Mouse (Mus musculus) gastrocnemius, postnatal 25 days (tissue): ENCODE data around the gene Krtap4-7. TPM values are rescaled to one million over a fixed set of nuclear protein-coding genes. Genes with fewer than 3 reads are reported as not detected.
"Not testable (repeated sequence)": the region's sequence is repeated elsewhere in the genome, so short reads cannot be mapped to it uniquely, and the experiment has no call there.

Experiments
- DNase-seq: peaks from one replicate; pipeline ENCODE4 v3.0.0; 2022
- long read RNA-seq, 2 experiments: library from polyadenylated mRNA; stranded (forward); transcript quantifications; one replicate each; pipeline ENCODE4 v2.0.0; 2021
- total RNA-seq, 2 experiments: library from RNA; stranded (reverse); gene quantifications; 1 replicate in 1 of 2; 2 replicates in 1 of 2; pipeline ENCODE4 v1.2.3; 2021

Gene Krtap4-7
- total RNA-seq = not detected
- long read RNA-seq, experiment 1 = 0 reads
- long read RNA-seq, experiment 2 = 0 reads

DNA sequence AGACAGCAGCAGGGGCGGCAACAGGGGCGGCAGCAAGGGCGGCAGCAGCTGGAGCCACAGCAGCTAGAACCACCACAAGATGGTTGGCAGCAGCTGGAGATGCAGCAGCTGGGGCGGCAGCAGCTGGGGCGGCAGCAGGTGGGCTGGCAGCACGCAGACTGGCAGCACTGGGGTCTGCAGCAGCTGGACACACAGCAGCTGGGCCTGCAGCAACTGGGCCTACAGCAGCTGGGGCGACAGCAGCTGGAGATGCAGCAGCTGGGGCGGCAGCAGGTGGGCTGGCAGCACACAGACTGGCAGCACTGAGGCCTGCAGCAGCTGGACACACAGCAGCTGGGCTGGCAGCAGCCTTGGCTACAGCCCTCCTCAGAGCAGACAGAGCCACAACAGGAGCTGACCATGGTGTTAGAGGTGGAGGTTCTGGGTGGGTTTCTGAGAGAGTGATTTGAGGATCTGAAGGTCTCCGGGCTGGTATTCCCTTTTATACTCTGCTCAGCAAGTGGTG, at the start of gene Krtap4-7:
Gene Krtap4-7 (minus strand): TSS at position 455 of the 505 bp plus-strand sequence.
- DNase-seq = not testable (repeated sequence)

DNA sequence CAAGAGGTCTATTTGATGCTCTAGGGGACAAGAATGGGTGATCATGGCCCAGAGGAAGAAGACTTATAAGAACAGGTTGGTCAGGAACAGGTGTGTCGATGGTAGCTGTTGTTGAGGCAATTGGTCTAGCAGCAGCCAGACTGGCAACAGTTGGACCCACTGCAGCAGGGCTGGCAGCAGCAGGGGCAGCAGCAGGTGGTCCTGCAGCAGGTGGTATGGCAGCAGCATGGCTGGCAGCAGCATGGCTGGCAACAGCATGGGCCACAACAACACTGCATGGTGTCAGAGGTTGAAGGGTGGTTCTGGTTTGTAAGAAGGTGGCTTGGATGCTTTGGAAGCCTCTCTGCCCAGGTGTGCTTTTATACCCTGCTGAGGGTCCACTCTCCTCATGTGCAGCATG, 46.6 kb upstream of the Krtap4-7 start, which contains the start of gene Gm14190:
Gene Gm14190 (minus strand): TSS at position 278 of the 400 bp plus-strand sequence.
- no peak for DNase-seq

DNA sequence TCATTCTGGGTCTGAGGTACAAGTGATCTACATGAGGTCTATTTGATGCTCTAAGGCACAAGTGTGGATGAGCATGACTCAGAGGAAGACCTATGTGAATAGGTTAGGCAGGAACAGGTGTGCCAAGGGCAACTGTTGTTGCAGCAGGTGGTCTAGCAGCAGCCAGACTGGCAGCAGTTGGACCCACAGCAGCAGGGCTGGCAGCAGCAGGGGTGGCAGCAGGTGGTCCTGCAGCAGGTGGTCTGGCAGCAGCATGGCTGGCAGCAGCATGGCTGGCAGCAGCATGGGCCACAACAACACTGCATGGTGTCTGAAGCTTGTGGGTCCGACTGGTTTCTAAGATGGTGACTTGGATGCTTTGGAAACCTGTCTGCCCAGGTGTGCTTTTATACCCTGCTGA, 41.3 kb upstream of the Krtap4-7 start:
- not testable (repeated sequence) for DNase-seq

DNA sequence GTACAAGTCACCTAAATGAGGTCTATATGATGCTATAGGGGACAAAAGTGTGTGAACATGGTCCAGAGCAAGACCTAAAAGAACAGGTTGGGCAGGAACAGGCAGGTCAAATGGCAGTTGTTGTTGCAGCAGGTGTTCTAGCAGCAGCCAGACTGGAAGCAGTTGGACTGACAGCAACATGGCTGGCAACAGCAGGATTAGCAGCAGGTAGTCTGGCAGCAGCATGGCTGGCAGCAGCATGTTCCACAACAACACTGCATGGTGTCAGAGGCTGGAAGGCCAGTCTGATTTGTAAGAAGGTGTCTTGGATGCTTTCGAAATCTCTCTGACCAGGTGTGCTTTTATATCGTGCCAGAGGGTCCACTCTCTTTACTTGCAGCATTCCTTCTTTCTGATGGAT, 39.6 kb upstream of the Krtap4-7 start:
- DNase-seq = no peak

DNA sequence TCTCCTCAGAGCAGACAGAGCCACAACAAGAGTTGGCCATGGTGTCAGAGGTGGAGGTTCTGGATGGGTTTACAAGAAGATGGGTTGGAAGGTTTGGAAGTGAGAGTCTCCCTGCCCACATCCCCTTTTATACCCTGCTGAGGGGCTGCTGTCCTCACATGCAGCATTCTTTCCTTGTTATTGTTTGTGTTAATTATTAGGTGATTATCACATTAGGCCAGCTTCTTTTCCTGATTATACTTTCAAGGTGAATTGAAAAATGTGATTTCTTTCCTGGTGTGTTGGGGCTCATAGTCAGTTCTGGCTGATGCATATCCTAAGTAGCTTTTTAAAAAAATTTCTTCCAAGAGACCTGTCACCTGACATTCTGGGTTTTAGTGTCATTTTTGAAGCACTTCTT, 22.0 kb upstream of the Krtap4-7 start, which contains the start of gene Krtap4-6:
Gene Krtap4-6 (minus strand): TSS at position 101 of the 400 bp plus-strand sequence.
- DNase-seq = no peak

DNA sequence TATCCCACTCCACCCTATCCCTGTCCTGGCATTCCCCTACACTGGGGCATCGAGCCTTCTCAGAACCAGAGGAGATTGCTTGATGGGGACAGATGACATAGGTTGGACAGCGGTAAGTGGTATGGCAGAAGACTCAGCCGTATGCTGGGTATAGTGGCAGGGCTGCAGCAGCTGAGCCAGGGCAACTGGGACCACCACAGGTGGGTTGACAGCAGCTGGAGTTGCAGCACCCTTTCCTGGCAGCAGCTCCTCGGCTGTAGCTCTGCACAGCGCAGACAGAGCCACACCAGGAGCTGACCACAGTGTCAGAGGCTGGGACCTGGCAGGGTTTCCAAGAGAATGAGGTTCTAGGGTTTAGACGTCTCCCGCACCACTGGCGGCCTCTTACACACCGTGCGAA, 18.9 kb upstream of the Krtap4-7 start:
- no peak for DNase-seq

DNA sequence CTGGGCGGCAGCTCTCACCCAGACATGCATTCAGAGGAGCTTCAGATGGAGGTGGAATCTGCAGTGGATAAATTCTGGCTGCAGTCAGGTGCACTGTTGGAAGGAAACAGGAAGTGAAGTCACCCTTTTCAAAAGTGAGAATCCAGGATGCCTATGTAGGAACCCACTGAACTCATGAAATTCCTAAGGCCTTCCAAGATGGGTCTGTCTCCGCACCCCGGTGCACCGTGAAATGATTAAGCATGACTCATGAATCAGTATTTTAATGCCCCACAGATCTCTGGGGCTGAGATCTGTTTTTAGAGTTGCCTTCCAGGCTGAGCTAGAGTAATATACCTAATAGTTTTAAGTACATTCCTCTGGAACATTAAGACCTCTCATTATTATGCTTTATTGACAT, 15.4 kb upstream of the Krtap4-7 start:
- no peak for DNase-seq

DNA sequence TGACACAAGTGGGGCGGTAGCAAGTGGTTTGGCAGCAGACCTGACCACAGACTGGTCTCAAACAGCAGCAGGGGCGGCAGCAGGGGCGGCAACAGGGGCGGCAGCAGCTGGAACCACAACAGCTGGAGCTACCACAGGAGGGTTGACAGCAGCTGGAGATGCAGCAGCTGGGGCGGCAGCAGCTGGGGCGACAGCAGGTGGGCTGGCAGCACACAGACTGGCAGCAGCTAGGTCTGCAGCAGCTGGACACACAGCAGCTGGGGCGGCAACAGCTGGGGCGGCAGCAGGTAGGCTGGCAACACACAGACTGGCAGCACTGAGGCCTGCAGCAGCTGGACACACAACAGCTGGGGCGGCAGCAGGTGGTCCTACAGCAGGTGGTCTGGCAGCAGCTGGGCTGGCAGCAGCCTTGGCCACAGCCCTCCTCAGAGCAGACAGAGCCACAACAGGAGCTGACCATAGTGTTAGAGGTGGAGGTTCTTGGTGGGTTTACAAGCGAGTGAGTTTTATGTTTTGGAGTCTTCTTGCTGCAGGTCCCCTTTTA, 14.7 kb upstream of the Krtap4-7 start, which contains the start of gene Gm11563:
Gene Gm11563 (minus strand): TSS at position 494 of the 544 bp plus-strand sequence.
- DNase-seq = not testable (repeated sequence)

DNA sequence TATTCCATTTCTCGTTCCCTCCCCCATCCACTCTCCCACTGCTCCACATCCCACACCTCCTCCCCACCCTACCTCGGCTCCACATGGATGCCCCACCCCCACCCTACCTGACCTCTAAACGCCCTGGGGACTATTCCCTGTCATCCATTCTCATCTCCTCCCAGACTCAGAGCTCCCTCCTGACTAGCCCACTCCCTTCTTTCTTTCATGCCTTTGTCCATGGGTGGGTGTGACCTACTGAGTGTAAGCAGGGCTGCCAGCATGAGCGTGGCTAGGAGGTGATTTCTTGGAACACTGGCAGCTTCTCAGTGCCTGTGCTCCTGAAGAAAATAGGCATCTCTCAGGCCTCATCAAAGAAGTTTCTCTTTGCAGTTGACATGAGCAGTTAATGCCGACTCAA, 13.2 kb upstream of the Krtap4-7 start:
- DNase-seq = no peak

DNA sequence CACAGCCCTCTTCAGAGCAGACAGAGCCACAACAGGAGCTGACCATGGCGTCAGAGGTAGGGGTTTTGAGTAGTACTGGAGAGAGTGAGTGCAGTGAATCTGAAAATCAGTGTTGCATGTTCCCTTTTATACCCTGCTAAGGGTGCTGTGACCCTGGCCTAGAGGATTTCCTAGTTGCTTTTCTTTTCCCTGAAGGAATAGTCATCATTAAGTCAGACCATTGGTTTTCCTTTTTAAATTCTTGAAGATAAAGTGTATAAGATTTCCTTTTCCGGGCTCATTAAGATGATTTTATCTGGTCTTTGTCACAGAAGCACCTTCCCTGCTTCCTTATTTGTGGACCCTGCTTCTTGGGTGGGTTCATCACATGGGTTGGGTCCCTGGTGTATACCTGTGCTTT, 6.2 kb upstream of the Krtap4-7 start, which contains the start of gene Gm11555:
Gene Gm11555 (minus strand): TSS at position 101 of the 400 bp plus-strand sequence.
- no peak for DNase-seq

DNA sequence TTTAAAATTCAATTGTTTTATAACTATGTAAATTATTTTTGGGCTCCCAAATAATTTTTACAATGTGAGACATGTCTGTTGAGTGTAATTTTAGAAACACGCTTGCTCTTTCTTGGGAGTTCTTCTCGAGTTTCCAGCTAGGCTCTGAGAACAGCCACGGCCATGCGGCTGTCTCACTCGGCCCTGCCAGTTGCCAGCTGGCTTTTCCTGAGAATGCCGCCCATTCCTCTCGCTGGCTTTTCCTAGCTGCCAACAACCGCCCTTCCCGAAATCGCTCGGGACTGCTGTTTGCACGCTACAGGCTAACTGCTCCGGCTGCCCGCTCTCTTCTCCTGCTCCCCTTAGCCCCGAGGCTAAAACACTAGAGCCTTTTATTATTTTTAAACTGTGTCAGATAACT, 2.6 kb upstream of the Krtap4-7 start:
- DNase-seq = no peak

DNA sequence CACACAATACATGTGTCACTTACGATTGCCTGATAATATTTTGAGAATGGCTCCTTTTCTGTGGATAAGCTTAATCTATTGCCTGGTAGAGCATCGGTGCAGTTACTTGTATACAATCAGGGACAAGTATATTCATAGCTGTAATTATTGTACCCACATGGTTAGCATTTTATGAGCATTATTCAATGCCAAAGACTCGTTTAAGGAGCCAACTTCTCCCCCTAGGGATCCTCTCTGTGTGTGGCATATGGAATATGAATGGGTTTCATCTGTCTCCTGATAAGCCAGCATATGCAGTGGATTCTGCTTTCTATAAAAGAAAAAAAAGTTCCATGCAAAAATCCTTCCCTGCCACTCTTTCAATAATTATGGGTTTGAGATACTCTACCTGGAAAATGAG, 462 bp upstream of the Krtap4-7 start:
- no peak for DNase-seq

DNA sequence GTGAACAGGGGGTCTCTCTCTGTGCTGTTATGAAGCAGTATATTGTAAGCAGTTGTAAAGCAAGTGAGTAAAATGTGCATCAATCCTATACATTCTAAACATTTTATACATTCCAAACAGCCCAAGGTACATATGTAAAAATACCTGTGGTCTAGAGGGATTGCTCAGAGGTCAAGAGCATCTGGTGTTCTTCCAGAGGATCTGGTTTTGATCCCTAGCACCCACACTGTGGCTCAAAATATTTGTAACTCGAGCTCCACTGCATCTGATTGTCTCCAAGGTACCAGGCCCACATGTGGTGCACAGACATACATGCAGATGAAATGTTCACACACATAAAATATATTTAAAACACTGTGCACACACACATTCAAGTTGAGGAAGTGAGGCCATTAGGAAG, 3.0 kb downstream of the Krtap4-7 start:
- no peak for DNase-seq

DNA sequence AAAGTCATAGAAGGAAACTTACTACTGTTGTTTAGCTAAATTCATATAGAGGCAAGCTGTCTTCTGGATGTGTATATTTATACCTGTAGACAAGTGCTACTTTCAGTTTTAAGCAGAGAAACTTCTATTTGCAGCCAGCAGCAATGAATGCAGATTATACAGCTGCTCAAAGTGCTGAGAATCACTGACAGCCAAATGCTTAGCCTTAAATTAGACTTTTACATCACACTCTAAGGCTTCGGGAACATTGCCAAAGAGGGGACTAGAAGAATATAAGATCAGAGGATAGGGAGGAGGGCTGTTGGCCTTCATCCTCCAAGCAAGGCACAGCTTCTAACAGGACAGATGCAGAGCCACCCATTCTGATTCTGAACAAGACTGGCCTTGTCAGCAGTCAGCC, 6.8 kb downstream of the Krtap4-7 start:
- DNase-seq = no peak

DNA sequence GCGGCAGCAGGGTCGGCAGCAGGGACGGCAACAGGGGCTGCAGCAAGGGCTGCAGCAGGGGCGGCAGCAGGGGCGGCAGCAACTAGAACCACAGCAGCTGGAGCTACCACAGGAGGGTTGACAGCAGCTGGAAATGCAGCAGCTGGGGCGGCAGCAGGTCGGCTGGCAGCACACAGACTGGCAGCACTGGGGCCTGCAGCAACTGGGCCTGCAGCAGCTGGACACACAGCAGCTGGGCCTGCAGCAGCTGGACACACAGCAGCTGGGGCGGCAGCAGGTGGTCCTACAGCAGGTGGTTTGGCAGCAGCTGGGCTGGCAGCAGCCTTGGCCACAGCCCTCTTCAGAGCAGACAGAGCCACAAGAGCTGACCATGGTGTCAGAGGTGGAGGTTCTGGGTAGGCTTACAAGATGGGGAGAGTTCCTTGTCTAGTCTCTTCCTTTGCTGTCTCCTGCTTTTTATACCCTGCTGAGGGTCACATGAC, 9.2 kb downstream of the Krtap4-7 start, which contains the start of gene Krtap4-2:
Gene Krtap4-2 (minus strand): TSS at position 432 of the 482 bp plus-strand sequence.
- no peak for DNase-seq

DNA sequence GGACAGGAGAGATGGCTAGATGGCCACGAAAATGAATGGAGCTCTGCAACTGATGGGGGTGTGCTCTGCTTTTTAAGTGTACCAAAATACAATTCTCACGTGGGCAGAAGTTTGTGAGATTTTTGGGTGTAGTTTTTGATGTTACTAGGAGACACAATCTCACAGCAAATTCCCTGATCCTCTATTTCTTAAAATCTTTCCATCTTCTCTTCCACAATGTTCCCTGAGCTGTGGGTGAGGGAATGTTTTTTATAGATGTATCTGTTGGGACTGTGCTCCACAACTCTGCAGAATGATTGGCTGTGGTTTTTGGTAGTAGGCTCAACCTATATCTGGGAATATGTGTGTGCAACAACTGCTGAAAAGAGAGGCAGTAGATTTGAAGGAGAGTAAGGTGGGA, 10.6 kb downstream of the Krtap4-7 start:
- DNase-seq = no peak

DNA sequence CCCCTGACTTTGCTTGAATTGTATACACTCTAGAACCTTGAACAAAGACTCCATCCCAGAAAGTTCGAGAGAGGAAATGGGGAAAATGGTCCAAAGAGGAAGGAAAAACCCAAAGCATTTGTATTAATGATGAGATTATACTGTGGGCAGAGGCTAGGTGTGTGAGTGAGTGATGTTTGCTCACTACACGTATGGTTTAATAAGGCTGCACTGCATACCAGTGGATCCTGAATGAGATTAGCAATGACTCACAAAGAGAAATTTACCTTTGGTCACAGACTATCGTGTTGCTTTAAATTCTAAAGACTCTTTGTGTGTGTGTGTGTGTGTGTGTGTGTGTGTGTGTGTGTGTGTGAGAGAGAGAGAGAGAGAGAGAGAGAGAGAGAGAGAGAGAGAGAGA, 13.0 kb downstream of the Krtap4-7 start:
- DNase-seq = no peak

DNA sequence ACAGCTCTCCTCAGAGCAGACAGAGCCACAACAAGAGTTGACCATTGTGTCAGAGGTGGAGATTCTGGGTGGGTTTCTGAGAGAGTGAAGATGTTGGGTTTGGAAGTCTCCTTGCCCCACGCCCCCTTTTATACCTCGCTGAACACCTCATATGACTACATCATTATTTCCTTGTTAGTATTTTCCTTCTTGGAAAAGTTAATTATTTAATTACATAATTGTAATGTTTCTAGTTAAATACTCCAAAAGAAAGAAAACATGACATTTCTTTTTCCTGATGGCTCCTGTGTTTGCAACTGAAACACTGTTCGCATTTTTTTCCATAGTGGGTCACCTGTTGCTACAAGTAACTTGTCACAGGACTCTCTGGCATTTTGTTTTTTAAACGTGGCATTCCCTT, 15.8 kb downstream of the Krtap4-7 start, which contains the start of gene Krtap4-1:
Gene Krtap4-1 (minus strand): TSS at position 101 of the 400 bp plus-strand sequence.
- DNase-seq = no peak

DNA sequence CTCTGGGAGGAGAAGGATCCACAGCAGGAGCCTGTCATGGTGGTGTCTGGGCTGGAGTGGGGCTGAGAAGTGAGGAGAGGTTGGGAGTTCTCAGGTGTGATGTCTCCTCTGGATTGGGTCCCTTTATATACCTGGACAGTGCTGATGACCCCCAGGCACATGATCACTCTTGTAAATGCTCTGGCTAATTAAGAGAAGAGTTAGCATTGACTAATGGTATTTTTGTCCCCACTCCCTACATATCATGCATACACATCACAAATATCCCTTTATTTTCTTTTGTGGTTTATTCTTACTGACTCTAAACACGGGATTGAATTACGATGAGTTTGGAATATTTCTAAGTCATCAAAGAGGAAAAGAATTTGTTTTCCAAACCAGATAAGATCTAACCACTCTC, 23.6 kb downstream of the Krtap4-7 start, which contains the start of gene Gm11562:
Gene Gm11562 (minus strand): TSS at position 101 of the 400 bp plus-strand sequence.
- no peak for DNase-seq

DNA sequence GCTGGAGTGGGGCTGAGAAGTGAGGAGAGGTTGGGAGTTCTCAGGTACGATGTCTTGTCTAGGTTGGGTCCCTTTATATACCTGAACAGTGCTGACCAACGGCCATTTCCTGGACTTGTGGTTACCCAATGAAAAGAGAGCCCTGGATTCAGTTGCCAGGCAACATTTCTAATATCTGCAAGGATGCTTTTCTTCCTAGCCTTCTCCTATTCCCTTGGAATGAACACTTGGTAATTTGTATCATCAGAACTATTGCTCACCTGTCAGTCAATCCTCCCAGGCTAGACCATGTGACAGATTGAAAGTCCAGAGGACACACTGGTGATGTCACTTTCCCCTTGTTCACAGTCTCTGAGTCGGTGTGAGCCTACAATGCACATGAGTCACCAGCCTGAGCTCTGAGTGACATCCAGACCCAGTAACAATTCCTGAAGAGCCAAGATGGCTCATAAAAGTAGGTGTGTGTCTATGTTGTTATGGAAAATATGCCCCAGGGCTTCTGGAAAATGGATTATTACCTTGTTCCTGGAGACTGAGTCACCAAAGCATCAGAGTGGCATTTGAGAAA, 29.0 kb downstream of the Krtap4-7 start, which contains the start of gene Krtap2-4:
Gene Krtap2-4 (minus strand): TSS at position 51 of the 568 bp plus-strand sequence.
- DNase-seq = no peak

DNA sequence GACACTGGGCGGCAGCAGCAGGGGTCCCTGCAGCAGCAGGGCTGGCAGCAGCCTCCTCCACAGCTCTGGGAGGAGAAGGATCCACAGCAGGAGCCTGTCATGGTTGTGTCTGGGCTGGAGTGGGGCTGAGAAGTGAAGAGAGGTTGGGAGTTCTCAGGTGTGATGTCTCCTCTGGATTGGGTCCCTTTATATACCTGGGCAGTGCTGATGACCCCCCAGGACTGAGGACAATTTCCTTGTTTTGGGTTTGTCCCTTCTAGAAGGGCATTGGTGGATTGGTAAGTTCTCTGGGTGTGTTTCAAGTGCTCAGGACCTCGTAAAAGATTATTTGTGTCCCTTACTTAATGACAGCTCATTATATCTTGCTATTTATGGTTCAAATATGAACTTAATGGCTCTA, 33.8 kb downstream of the Krtap4-7 start, which contains the start of gene Gm11937:
Gene Gm11937 (minus strand): TSS at position 101 of the 400 bp plus-strand sequence.
- not testable (repeated sequence) for DNase-seq

DNA sequence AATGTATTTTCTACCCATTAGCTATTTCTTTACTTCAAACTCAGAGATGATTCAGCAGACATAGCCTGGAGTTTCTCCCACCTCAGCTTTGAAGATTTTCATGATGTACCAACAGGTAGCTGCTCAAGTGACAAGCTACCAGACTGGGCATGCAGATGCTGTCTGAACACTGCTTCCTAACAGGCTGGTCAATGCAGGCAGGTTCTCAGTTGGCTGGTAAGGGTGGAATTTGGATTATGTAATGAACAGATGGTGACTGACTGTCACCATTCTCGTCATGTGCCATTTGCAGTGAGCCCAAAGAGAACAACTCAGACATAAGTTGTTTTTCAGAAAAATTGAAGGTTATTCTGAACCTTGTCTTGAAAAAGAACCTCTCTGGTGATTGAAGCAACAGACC, 34.8 kb downstream of the Krtap4-7 start:
- no peak for DNase-seq

DNA sequence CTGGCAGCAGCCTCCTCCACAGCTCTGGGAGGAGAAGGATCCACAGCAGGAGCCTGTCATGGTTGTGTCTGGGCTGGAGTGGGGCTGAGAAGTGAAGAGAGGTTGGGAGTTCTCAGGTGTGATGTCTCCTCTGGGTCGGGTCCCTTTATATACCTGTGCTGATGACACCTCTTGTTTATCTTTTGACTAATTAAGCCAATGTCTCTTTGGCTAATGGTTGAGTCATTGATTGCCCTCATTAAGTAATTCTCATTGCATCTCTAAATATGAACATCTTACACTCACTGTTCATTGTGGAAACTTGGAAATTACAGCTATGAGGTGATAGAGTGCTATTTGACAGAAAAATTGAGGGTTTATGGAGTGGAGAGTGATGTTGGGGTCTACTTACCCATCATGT, 40.7 kb downstream of the Krtap4-7 start, which contains the start of gene Gm11938:
Gene Gm11938 (minus strand): TSS at position 101 of the 400 bp plus-strand sequence.
- not testable (repeated sequence) for DNase-seq
